Mouse (Mus musculus) kidney, embryonic 16.5 days (tissue): ENCODE measurements around the gene Clock. TPM values are rescaled to one million over a fixed set of nuclear protein-coding genes. Genes with fewer than 3 reads are reported as not detected.
A peak's percentile ranks its signal among the peaks of the same experiment; 100 is the strongest.

ENCODE experiments used
- ATAC-seq: fragments of 200-750 bp; cut with Nextera tagmentation; 2 replicates; pipeline ENCODE4 v1.8.0; 2017; ENCODE audit warnings: moderate TSS enrichment; ENCODE audit not compliant: low FRiP score, low TSS enrichment
- H3K27ac ChIP-seq: fragments of 300-500 bp; sonication (generic); 2 replicates; pipeline ENCODE4 v1.5.1; 2014; ENCODE audit warnings: low read length
- H3K27me3 ChIP-seq: fragments of 300-500 bp; sonication (generic); 2 replicates; pipeline ENCODE4 v1.6.1; 2014; ENCODE audit warnings: low read length, control low read depth, mixed read lengths; ENCODE audit not compliant: insufficient read depth
- H3K36me3 ChIP-seq: fragments of 300-500 bp; sonication (generic); 2 replicates; pipeline ENCODE4 v1.6.1; 2014; ENCODE audit warnings: low read length, control low read depth, mixed read lengths; ENCODE audit not compliant: insufficient read depth
- H3K4me1 ChIP-seq: fragments of 300-500 bp; sonication (generic); 2 replicates; pipeline ENCODE4 v1.6.1; 2014; ENCODE audit warnings: low read length, control low read depth, mixed read lengths; ENCODE audit not compliant: insufficient read depth
- H3K4me2 ChIP-seq: fragments of 300-500 bp; sonication (generic); replicated peaks from 2 replicates; pipeline ENCODE4 v1.6.1; 2014; ENCODE audit warnings: low read depth, low read length
- H3K4me3 ChIP-seq: fragments of 300-500 bp; sonication (generic); 2 replicates; pipeline ENCODE4 v1.5.1; 2014; ENCODE audit warnings: mild to moderate bottlenecking, low read length
- H3K9ac ChIP-seq: fragments of 300-500 bp; sonication (generic); replicated peaks from 2 replicates; pipeline ENCODE4 v1.6.1; 2014; ENCODE audit warnings: low read length
- H3K9me3 ChIP-seq: fragments of 300-500 bp; sonication (generic); 2 replicates; pipeline ENCODE4 v1.6.1; 2016; ENCODE audit warnings: low read length, control low read depth
- WGBS: fragments of 180-500 bp; shearing (Covaris S2); extraction: QIAGEN DNeasy Blood & Tissue Kit; methylation state at CpG from one replicate; pipeline ENCODE4 v1.1.7; 2014; 5-methylcytosine and 5-hydroxymethylcytosine counted together
- polyA plus RNA-seq: library from polyadenylated mRNA; unstranded; fragments of >200 nt; fragmentation: Nextera tagmentation; extraction: Ambion mirVana; gene quantifications from 2 replicates; pipeline ENCODE4 v1.2.1, GENCODE M21; 2015

Gene Clock
- polyA plus RNA-seq, 1 experiment from 2014 or later = 9.4 TPM

- no peak overlapping the region for H3K4me3 ChIP-seq
- ATAC-seq = no peak
Measured at GRCm38 (mm10) chr5:76321249-76322196, 16.9 kb upstream of the Clock start.

GRCm38 (mm10) chr5:76308206-76308605 lies 3.6 kb upstream of the Clock start:
- Histone ChIP-seq H3K9ac (no peak overlapping the region), H3K27ac (no peak overlapping the region), H3K36me3 (no peaks in the 10 kb centered on the region), H3K27me3 (no peaks in the 10 kb centered on the region), H3K9me3 (no peaks in the 10 kb centered on the region; the same call in 1 of the 2 replicates), H3K4me3 (no peak overlapping the region), H3K4me2 (no peak overlapping the region), H3K4me1 (peaks cover 6% of the 10 kb centered on the region)
- 68% methylated on average over 2 of the region's 2 CpGs for WGBS
- no peak for ATAC-seq

More at GRCm38 (mm10) chr5:76321249-76322196, 16.9 kb upstream of the Clock start:
- 41% methylated on average over 11 of the region's 11 CpGs for WGBS
- no peaks in the 10 kb centered on the region for H3K4me1 ChIP-seq
- H3K9ac ChIP-seq = no peak overlapping the region
- no peaks in the 10 kb centered on the region for H3K27me3 ChIP-seq
- H3K36me3 ChIP-seq = no peaks in the 10 kb centered on the region
- no peaks in the 10 kb centered on the region for H3K9me3 ChIP-seq
- no peak overlapping the region for H3K4me2 ChIP-seq
- no peak overlapping the region for H3K27ac ChIP-seq

- H3K4me1 ChIP-seq = peaks cover 18% of the 10 kb centered on the region
- no peaks in the 10 kb centered on the region for H3K36me3 ChIP-seq
- no peak overlapping the region for H3K4me3 ChIP-seq
- no peaks in the 10 kb centered on the region; the same call in 1 of the 2 replicates for H3K9me3 ChIP-seq
- H3K9ac ChIP-seq = no peak overlapping the region
- H3K4me2 ChIP-seq = peak overlapping the region; percentile 95; the same call in 1 of the 2 replicates
- H3K27ac ChIP-seq = no peak overlapping the region
- ATAC-seq = no peak
- H3K27me3 ChIP-seq = no peaks in the 10 kb centered on the region
- 29% methylated on average over 3 of the region's 3 CpGs for WGBS
Measured at GRCm38 (mm10) chr5:76306261-76306660, 1.7 kb upstream of the Clock start.

- Histone ChIP-seq H3K4me3 (peak overlapping the region; percentile 91), H3K4me2 (peak overlapping the region; percentile 95), H3K9ac (peak overlapping the region; percentile 38; the same call in 1 of the 2 replicates), H3K27me3 (no peaks in the 10 kb centered on the region), H3K36me3 (0 out of 2 replicates have a peak, but pooled peaks cover 2% of the 10 kb centered on the region), H3K9me3 (no peaks in the 10 kb centered on the region; the same call in 1 of the 2 replicates), H3K4me1 (peaks cover 18% of the 10 kb centered on the region), H3K27ac (0 out of 2 replicates have a peak overlapping the region, but pooled peaks have one; percentile 50)
- 2% methylated on average over 7 of the region's 8 CpGs for WGBS
- ATAC-seq = peak; percentile 32; the same call in 1 of the 2 replicates
Measured at GRCm38 (mm10) chr5:76305616-76306015, 1.0 kb upstream of the Clock start.

- ATAC-seq = peak; percentile 78
- peak overlapping the region; percentile 95 for H3K4me2 ChIP-seq
- peak overlapping the region; percentile 96 for H3K27ac ChIP-seq
- H3K4me3 ChIP-seq = peak overlapping the region; percentile 91
- H3K9ac ChIP-seq = peak overlapping the region; percentile 94
- no peaks in the 10 kb centered on the region for H3K27me3 ChIP-seq
- 0 out of 2 replicates have a peak, but pooled peaks cover 2% of the 10 kb centered on the region for H3K36me3 ChIP-seq
- H3K9me3 ChIP-seq = no peaks in the 10 kb centered on the region; the same call in 1 of the 2 replicates
- peaks cover 18% of the 10 kb centered on the region for H3K4me1 ChIP-seq
- WGBS = 0% methylated on average over 60 of the region's 100 CpGs
Measured at GRCm38 (mm10) chr5:76303745-76304451, 694 bp downstream of the Clock start.

- 0 out of 2 replicates have a peak, but pooled peaks cover 2% of the 10 kb centered on the region for H3K36me3 ChIP-seq
- no peak for ATAC-seq
- peak overlapping the region; percentile 96 for H3K27ac ChIP-seq
- H3K27me3 ChIP-seq = no peaks in the 10 kb centered on the region
- WGBS = 4% methylated on average over 11 of the region's 11 CpGs
- peak overlapping the region; percentile 94 for H3K9ac ChIP-seq
- no peaks in the 10 kb centered on the region; the same call in 1 of the 2 replicates for H3K9me3 ChIP-seq
- peaks cover 18% of the 10 kb centered on the region for H3K4me1 ChIP-seq
- H3K4me2 ChIP-seq = peak overlapping the region; percentile 95
- peak overlapping the region; percentile 91 for H3K4me3 ChIP-seq
Measured at GRCm38 (mm10) chr5:76303379-76303744, 1.2 kb downstream of the Clock start.

GRCm38 (mm10) chr5:76302009-76302408 lies 2.6 kb downstream of the Clock start:
- H3K9ac ChIP-seq = no peak overlapping the region
- no peak overlapping the region for H3K27ac ChIP-seq
- WGBS = 82% methylated on average over 2 of the region's 2 CpGs
- 0 out of 2 replicates have a peak, but pooled peaks cover 2% of the 10 kb centered on the region for H3K36me3 ChIP-seq
- H3K9me3 ChIP-seq = no peaks in the 10 kb centered on the region; the same call in 1 of the 2 replicates
- H3K4me2 ChIP-seq = no peak overlapping the region
- H3K27me3 ChIP-seq = no peaks in the 10 kb centered on the region
- H3K4me3 ChIP-seq = no peak overlapping the region
- ATAC-seq = no peak
- H3K4me1 ChIP-seq = peaks cover 18% of the 10 kb centered on the region

GRCm38 (mm10) chr5:76289234-76289691 lies 15.3 kb downstream of the Clock start:
- no peak overlapping the region for H3K4me2 ChIP-seq
- H3K27ac ChIP-seq = no peak overlapping the region
- H3K36me3 ChIP-seq = 0 out of 2 replicates have a peak, but pooled peaks cover 5% of the 10 kb centered on the region
- no peaks in the 10 kb centered on the region for H3K9me3 ChIP-seq
- H3K9ac ChIP-seq = no peak overlapping the region
- no peaks in the 10 kb centered on the region for H3K4me1 ChIP-seq
- ATAC-seq = no peak
- H3K4me3 ChIP-seq = no peak overlapping the region
- 77% methylated on average over 8 of the region's 8 CpGs for WGBS
- no peaks in the 10 kb centered on the region for H3K27me3 ChIP-seq

- 0 out of 2 replicates have a peak, but pooled peaks cover 5% of the 10 kb centered on the region for H3K36me3 ChIP-seq
- ATAC-seq = no peak
- 92% methylated on average over 3 of the region's 3 CpGs for WGBS
- H3K27ac ChIP-seq = no peak overlapping the region
- no peaks in the 10 kb centered on the region for H3K4me1 ChIP-seq
- no peaks in the 10 kb centered on the region for H3K9me3 ChIP-seq
- no peak overlapping the region for H3K4me3 ChIP-seq
- H3K9ac ChIP-seq = no peak overlapping the region
- no peaks in the 10 kb centered on the region for H3K27me3 ChIP-seq
- H3K4me2 ChIP-seq = no peak overlapping the region
Measured at GRCm38 (mm10) chr5:76288256-76288655, 16.3 kb downstream of the Clock start.
